Mouse (Mus musculus) layer of hippocampus, postnatal 36 days (tissue): ENCODE results near the gene Palm3. TPM values are rescaled to one million over a fixed set of nuclear protein-coding genes. Genes with fewer than 3 reads are reported as not detected.

Experiments used
- DNase-seq, 2 experiments: peaks; one replicate each; pipeline ENCODE4 v3.0.0; 2022
- total RNA-seq, 2 experiments: library from RNA; stranded (reverse); gene quantifications; 2 replicates each; pipeline ENCODE4 v1.2.3; 2021

Gene Palm3
- total RNA-seq, 2 experiments from 2014 or later, result 2.9 to 4.1 TPM

- no peak for DNase-seq
Observed at GRCm38 (mm10) chr8:84025863-84026262, 4.6 kb downstream of the Palm3 start.

GRCm38 (mm10) chr8:84027449-84027848, 6.2 kb downstream of the Palm3 start:
- DNase-seq, result no peak

- DNase-seq, result no peak
Observed at GRCm38 (mm10) chr8:84029272-84029671, 8.0 kb downstream of the Palm3 start.

- no peak for DNase-seq
Observed at GRCm38 (mm10) chr8:84032777-84033176, 11.5 kb downstream of the Palm3 start.

- DNase-seq, result no peak
Observed at GRCm38 (mm10) chr8:84038015-84038414, 16.7 kb downstream of the Palm3 start.

GRCm38 (mm10) chr8:84039050-84039449, 17.8 kb downstream of the Palm3 start:
- DNase-seq, result peak; percentile 68 to 71

GRCm38 (mm10) chr8:84042066-84042947, 21.0 kb downstream of the Palm3 start, which contains the start of gene Il27ra:
Gene Il27ra, minus strand, starts transcription at chr8:84042589.
- peak; percentile 27 to 29 for DNase-seq

- DNase-seq, result no peak
Observed at GRCm38 (mm10) chr8:84042948-84043342, 21.7 kb downstream of the Palm3 start.

GRCm38 (mm10) chr8:84044103-84044502, 22.8 kb downstream of the Palm3 start:
- DNase-seq, result no peak

- no peak for DNase-seq
Observed at GRCm38 (mm10) chr8:84044900-84045299, 23.6 kb downstream of the Palm3 start, which contains the start of gene Rln3. Gene Rln3, minus strand, starts transcription at chr8:84045000.

GRCm38 (mm10) chr8:84046505-84046904, 25.2 kb downstream of the Palm3 start:
- no peak for DNase-seq

- DNase-seq, result no peak
Observed at GRCm38 (mm10) chr8:84048171-84048570, 26.9 kb downstream of the Palm3 start.

- no peak for DNase-seq
Observed at GRCm38 (mm10) chr8:84052746-84053145, 31.5 kb downstream of the Palm3 start.

GRCm38 (mm10) chr8:84053229-84053628, 32.0 kb downstream of the Palm3 start:
- DNase-seq, result no peak

- no peak for DNase-seq
Observed at GRCm38 (mm10) chr8:84057827-84058226, 36.6 kb downstream of the Palm3 start.

- no peak for DNase-seq
Observed at GRCm38 (mm10) chr8:84059226-84059625, 38.0 kb downstream of the Palm3 start.

- DNase-seq, result no peak
Observed at GRCm38 (mm10) chr8:84060245-84060644, 39.0 kb downstream of the Palm3 start.

GRCm38 (mm10) chr8:84063861-84064610, 42.8 kb downstream of the Palm3 start:
- no peak for DNase-seq

GRCm38 (mm10) chr8:84065037-84065436, 43.8 kb downstream of the Palm3 start, which contains the start of gene Gm10643:
Gene Gm10643, minus strand, starts transcription at chr8:84065137.
- DNase-seq, result no peak

- DNase-seq, result no peak
Observed at GRCm38 (mm10) chr8:84065457-84066072, 44.3 kb downstream of the Palm3 start.

- DNase-seq, result peak; percentile 99 to 100
Observed at GRCm38 (mm10) chr8:84066291-84066930, 45.1 kb downstream of the Palm3 start, which contains the start of gene Rfx1. Gene Rfx1, plus strand, starts transcription at chr8:84066834.

- peak; percentile 96 for DNase-seq
Observed at GRCm38 (mm10) chr8:84067047-84067573, 45.8 kb downstream of the Palm3 start.
